Mouse (Mus musculus): ENCODE measurements around the gene Aox1. TPM values are rescaled to one million over a fixed set of nuclear protein-coding genes. Genes with fewer than 3 reads are reported as not detected.

Gene Aox1
- polyA plus RNA-seq, 1 experiment from 2014 or later = 0.41 TPM

DNA sequence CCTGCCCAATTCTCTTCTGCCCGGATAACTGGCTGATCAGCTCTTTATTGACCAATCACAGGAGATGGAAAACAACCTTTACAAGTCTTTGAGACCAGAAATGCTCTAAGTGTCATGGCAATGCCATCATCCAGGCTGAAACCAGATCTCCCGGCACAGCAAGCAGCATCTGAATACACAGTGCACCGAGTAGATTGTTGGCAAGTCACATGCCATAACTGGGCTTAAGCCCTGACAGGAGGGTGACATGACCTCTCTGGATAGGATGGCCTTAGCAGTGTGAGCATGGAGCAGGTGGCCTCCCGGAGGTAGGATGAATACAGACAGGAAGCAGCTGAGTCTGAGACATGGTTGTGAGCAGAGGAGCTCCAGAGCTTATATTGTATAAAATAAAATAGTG is 50.7 kb downstream of the Aox1 start:
- H3K4me2 ChIP-seq = no peak overlapping the region
- no peak overlapping the region for H3K27ac ChIP-seq (replicated peaks)
- no peaks in the 10 kb centered on the region for H3K9me3 ChIP-seq
- no peak overlapping the region for H3K9ac ChIP-seq
- WGBS = 73% methylated on average over 4 of the region's 4 CpGs
- H3K36me3 ChIP-seq = no peaks in the 10 kb centered on the region
- no peaks in the 10 kb centered on the region for H3K4me1 ChIP-seq
- no peak for ATAC-seq (ENCODE audit: extremely low read depth, insufficient number of reproducible peaks, low FRiP score, low TSS enrichment)
- H3K4me3 ChIP-seq = no peak overlapping the region
- H3K27me3 ChIP-seq (replicated peaks) = no peaks in the 10 kb centered on the region

DNA sequence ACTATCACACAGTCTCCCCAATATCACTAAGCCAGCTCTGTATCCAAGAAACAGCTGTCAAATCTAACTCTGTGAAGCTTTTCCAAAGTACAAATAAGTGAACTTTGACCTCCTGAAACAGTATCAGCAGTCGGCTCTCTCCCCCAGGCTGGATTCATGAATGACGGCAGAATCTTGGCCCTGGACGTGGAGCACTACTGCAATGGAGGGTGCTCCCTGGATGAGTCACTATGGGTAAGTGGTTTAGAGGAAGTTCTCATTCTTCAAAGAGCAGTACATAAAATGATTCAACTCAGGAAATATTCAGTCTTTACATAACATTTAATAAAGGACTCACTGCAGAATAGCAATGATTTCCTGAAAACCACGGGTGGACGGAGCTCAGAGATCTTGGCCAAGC is 51.6 kb downstream of the Aox1 start:
- H3K27ac ChIP-seq (replicated peaks) = no peak overlapping the region
- ATAC-seq (ENCODE audit: extremely low read depth, insufficient number of reproducible peaks, low FRiP score, low TSS enrichment) = no peak; the same call in 1 of the 2 replicates

DNA sequence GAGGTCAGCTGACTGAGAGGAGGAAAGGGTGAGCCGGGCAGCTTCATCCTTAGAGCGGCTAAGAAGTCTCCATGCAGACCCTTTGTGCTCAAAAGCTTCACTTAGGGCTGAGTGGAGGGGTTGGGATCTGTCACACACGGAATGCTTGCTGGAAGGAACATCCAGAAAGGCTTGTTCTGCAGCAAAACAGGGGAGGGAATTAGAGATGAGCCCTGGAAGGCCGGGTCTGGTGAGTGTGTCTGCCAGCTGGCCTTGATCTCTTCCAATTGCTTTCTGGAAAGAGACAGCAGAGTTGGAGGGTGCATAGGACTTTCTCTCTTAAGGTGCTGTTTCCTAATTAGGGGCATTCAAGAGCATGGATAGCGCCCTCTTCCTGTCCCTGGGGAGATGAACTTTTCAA is 59.6 kb downstream of the Aox1 start:
- ATAC-seq (ENCODE audit: extremely low read depth, insufficient number of reproducible peaks, low FRiP score, low TSS enrichment) = no peak
- no peak overlapping the region for H3K27ac ChIP-seq (replicated peaks)
- H3K27me3 ChIP-seq (replicated peaks) = peaks cover 22% of the 10 kb centered on the region
- no peak overlapping the region for H3K9ac ChIP-seq
- WGBS = 52% methylated on average over 5 of the region's 5 CpGs
- no peak overlapping the region for H3K4me2 ChIP-seq
- H3K4me3 ChIP-seq = no peak overlapping the region
- H3K36me3 ChIP-seq = no peaks in the 10 kb centered on the region
- H3K9me3 ChIP-seq = no peaks in the 10 kb centered on the region
- peaks cover 5% of the 10 kb centered on the region; the same call in 1 of the 2 replicates for H3K4me1 ChIP-seq

More for the DNA sequence above, 51.6 kb downstream of the Aox1 start:
- no peak overlapping the region for H3K4me3 ChIP-seq
- no peaks in the 10 kb centered on the region for H3K36me3 ChIP-seq
- H3K4me2 ChIP-seq = no peak overlapping the region
- no peaks in the 10 kb centered on the region for H3K4me1 ChIP-seq
- no peak overlapping the region for H3K9ac ChIP-seq
- no peaks in the 10 kb centered on the region for H3K9me3 ChIP-seq
- 79% methylated on average over 5 of the region's 5 CpGs for WGBS
- no peaks in the 10 kb centered on the region for H3K27me3 ChIP-seq (replicated peaks)

DNA sequence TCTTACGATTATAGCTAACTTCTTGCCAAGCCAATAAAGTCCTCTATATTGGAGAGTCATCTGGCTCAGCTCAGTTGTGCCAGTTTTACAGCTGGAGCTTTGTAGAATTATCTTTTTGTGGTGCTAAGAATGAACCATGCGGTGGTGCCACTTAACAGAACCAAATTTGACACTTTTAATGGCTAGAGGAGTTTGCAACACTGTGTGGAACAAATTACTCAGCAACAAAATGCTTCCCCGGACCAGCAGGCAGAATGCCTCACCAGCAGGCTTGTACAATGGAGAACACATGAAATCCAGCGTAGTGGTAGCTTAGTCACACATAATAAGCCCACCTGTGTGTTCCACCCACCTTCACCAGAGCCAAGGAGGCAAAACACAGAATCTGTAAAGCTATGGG is 60.5 kb downstream of the Aox1 start:
- Histone ChIP-seq H3K27me3 (replicated peaks) (peaks cover 25% of the 10 kb centered on the region), H3K4me1 (peaks cover 5% of the 10 kb centered on the region; the same call in 1 of the 2 replicates), H3K4me3 (no peak overlapping the region), H3K9ac (no peak overlapping the region), H3K36me3 (no peaks in the 10 kb centered on the region), H3K27ac (replicated peaks) (no peak overlapping the region), H3K4me2 (no peak overlapping the region), H3K9me3 (no peaks in the 10 kb centered on the region)
- no peak for ATAC-seq (ENCODE audit: extremely low read depth, insufficient number of reproducible peaks, low FRiP score, low TSS enrichment)
- 78% methylated on average over 4 of the region's 4 CpGs for WGBS

DNA sequence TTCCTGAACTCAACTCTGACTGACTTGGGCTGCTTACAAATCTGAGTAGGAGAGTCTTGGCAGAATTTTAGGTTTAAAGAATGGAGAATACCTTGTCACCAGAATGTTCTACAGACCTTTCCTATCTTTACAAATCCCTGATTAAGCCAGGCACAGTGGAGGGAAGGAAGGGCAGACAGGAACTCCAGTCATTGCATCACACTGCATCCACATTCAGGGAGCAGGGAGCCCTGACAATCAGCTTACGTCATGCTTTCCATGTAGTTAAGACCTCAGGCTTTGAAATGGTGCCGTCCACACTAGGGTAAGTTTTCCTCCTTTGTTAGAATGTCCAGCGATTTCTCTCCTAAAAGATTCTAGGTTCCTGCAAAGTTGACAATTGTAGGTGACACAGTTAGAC is 61.5 kb downstream of the Aox1 start:
- ATAC-seq (ENCODE audit: extremely low read depth, insufficient number of reproducible peaks, low FRiP score, low TSS enrichment) = no peak
- no peak overlapping the region for H3K4me2 ChIP-seq
- H3K4me3 ChIP-seq = no peak overlapping the region
- H3K36me3 ChIP-seq = no peaks in the 10 kb centered on the region
- peaks cover 25% of the 10 kb centered on the region for H3K27me3 ChIP-seq (replicated peaks)
- H3K4me1 ChIP-seq = peaks cover 5% of the 10 kb centered on the region; the same call in 1 of the 2 replicates
- no peaks in the 10 kb centered on the region for H3K9me3 ChIP-seq
- 50% methylated on average over 3 of the region's 3 CpGs for WGBS
- H3K9ac ChIP-seq = no peak overlapping the region
- H3K27ac ChIP-seq (replicated peaks) = no peak overlapping the region

DNA sequence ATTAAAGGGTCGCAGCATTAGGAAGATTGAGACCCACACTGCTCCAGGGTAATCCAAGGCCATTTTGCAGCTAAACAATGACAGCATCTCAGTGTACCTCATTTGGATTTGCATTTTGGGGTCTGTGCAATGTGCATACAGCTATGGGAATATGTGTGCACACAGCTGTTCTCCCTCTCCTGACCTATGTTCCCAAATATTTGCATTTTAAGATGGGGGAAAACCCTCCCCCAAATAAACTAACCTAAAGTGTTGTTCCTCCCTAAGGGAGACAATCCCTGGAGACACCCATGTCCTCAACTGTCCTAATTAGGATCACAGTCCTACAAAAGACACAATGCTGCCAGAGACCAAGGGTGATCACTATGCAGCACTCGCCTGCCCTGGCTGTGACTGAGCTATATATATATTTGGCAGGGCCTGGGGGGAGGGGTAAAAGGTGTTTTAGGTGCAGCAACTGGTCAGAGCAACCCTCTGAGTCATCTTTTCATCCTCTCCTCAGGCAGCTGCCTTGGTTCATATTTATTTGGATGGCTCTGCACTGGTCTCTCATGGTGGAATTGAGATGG is 62.3 kb downstream of the Aox1 start:
- Histone ChIP-seq H3K36me3 (no peaks in the 10 kb centered on the region), H3K4me3 (no peak overlapping the region), H3K9ac (no peak overlapping the region), H3K27me3 (replicated peaks) (peaks cover 25% of the 10 kb centered on the region), H3K9me3 (no peaks in the 10 kb centered on the region), H3K27ac (replicated peaks) (no peak overlapping the region), H3K4me2 (no peak overlapping the region), H3K4me1 (peaks cover 5% of the 10 kb centered on the region; the same call in 1 of the 2 replicates)
- no peak for ATAC-seq (ENCODE audit: extremely low read depth, insufficient number of reproducible peaks, low FRiP score, low TSS enrichment)
- WGBS = 56% methylated on average over 2 of the region's 2 CpGs

DNA sequence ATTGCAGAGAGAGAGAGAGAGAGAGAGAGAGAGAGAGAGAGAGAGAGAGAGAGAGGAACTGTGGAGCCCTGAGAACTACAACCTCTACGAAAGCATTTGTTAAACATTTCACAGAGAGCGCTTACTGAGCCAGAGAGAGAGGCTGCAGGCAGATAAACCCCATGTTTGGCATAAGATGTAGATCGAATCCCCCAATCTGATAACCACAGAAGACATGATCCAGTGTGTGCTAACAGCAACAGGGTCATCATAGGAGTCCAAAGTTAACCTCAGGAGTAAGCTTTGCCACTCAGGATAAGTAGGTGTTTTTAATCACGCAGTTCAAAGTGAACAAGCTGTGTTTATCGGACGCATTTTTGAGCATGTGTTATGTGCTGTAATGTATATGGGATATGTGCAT is 67.6 kb downstream of the Aox1 start:
- no peak overlapping the region for H3K9ac ChIP-seq
- H3K27me3 ChIP-seq (replicated peaks) = peaks cover 16% of the 10 kb centered on the region
- H3K4me3 ChIP-seq = no peak overlapping the region
- no peak overlapping the region for H3K4me2 ChIP-seq
- H3K27ac ChIP-seq (replicated peaks) = no peak overlapping the region
- no peaks in the 10 kb centered on the region for H3K36me3 ChIP-seq
- ATAC-seq (ENCODE audit: extremely low read depth, insufficient number of reproducible peaks, low FRiP score, low TSS enrichment) = no peak
- H3K4me1 ChIP-seq = peaks cover under 1% of the 10 kb centered on the region; the same call in 1 of the 2 replicates
- WGBS = 84% methylated on average over 6 of the region's 6 CpGs
- no peaks in the 10 kb centered on the region for H3K9me3 ChIP-seq

DNA sequence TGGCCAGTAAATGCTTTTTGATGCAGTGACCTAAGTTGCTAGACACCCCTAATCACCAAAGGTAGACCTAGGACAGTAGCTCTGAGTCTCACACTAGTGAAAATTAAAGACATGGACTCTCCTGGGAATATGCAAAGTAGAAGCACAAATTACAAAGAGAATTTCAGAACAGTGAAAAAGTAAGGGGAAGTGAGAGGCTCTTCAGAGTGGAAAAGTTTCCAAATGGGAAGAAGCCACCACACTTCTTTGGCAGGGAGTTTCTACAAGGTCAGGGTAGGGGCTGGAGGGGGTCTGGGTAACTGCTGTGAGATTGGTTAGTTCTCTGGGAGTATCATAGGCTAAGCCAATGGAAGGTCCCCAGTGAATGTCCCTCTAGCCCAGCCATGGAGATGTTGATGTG is 69.4 kb downstream of the Aox1 start:
- 0 out of 2 replicates have a peak, but pooled peaks cover 3% of the 10 kb centered on the region for H3K4me1 ChIP-seq
- ATAC-seq (ENCODE audit: extremely low read depth, insufficient number of reproducible peaks, low FRiP score, low TSS enrichment) = no peak
- no peak overlapping the region for H3K4me2 ChIP-seq

DNA sequence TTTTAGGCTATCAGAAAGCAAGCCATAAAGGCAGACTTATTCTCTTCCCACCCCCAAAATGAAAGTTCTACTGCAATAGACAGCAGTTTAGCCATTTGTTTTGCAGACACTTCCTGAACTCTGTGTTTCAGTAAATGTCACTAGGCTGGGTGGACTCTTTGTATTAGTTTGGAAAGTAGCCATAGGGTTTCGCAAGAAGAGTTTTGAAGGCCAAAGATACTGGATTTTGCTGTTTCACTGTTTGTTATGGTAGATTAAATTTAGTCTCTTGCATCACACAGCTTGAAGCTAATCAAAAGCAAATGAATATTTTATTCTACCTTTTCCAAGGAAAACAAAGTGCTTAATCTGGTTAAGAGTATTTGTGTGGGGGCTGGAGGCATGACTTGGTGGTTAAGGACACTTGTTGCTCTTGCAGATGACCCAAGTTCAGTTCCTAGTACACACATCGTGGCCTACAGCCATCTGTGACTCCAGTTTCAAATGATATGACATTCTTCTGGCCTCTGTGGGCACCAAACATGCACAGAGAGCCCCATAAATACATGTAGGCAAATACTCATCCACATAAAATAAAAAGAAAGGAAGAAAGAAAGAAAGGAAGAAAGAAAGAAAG is 71.9 kb downstream of the Aox1 start:
- WGBS = 66% methylated on average over 2 of the region's 2 CpGs
- Histone ChIP-seq H3K27ac (replicated peaks) (no peak overlapping the region), H3K4me3 (no peak overlapping the region), H3K27me3 (replicated peaks) (peaks cover 6% of the 10 kb centered on the region), H3K9ac (no peak overlapping the region), H3K9me3 (no peaks in the 10 kb centered on the region), H3K36me3 (no peaks in the 10 kb centered on the region), H3K4me1 (0 out of 2 replicates have a peak, but pooled peaks cover 3% of the 10 kb centered on the region), H3K4me2 (no peak overlapping the region)
- no peak for ATAC-seq (ENCODE audit: extremely low read depth, insufficient number of reproducible peaks, low FRiP score, low TSS enrichment)

More for the DNA sequence above, 69.4 kb downstream of the Aox1 start:
- Histone ChIP-seq H3K27ac (replicated peaks) (no peak overlapping the region), H3K4me3 (no peak overlapping the region), H3K36me3 (no peaks in the 10 kb centered on the region), H3K9me3 (no peaks in the 10 kb centered on the region), H3K9ac (no peak overlapping the region), H3K27me3 (replicated peaks) (peaks cover 10% of the 10 kb centered on the region)

DNA sequence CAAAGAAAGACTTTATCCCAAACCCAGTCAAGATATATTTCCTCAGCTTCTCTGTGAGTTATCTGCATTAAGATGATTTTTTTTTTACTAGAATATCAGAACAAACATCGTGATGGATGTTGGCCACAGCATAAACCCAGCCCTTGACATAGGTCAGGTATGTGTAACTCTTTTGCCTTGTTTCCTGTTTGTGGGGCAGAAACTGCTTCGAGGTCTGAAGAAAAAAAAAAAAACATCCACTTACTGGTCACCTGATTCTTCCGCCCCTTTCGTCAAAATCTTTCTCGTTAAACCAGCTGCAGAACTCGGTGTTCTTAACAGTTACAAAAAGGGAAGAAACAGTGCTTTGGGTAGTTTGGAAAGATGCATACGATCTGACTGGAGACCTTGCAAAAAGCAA is 72.8 kb downstream of the Aox1 start:
- Histone ChIP-seq H3K4me1 (0 out of 2 replicates have a peak, but pooled peaks cover 3% of the 10 kb centered on the region), H3K27me3 (replicated peaks) (peaks cover 6% of the 10 kb centered on the region), H3K4me3 (no peak overlapping the region), H3K9me3 (no peaks in the 10 kb centered on the region), H3K4me2 (no peak overlapping the region), H3K36me3 (no peaks in the 10 kb centered on the region), H3K27ac (replicated peaks) (no peak overlapping the region), H3K9ac (no peak overlapping the region)
- ATAC-seq (ENCODE audit: extremely low read depth, insufficient number of reproducible peaks, low FRiP score, low TSS enrichment) = no peak
- WGBS = 73% methylated on average over 7 of the region's 7 CpGs

DNA sequence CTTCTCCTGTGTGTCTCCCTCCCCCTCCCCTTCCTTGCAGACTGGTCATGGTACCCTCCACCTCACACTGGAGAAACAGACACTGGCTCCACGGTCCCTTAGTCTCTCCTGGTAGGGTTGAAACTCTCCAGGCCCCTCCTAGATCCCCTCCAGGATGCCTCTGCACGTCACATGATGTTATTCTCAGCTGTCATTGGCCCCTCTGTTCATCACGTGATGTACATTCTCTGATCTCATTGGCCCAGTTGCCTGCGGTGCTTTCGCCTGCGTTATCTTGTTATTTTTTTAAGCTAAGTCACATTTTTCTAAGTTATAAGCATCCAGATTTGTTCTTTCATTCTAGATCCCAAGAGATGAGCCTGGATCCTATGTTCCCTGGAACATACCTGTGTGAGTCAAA is 76.0 kb downstream of the Aox1 start:
- Histone ChIP-seq H3K9ac (no peak overlapping the region), H3K9me3 (no peaks in the 10 kb centered on the region), H3K27me3 (replicated peaks) (peaks cover 9% of the 10 kb centered on the region; the same call in 1 of the 2 replicates), H3K4me1 (0 out of 2 replicates have a peak, but pooled peaks cover 3% of the 10 kb centered on the region), H3K4me3 (no peak overlapping the region), H3K4me2 (no peak overlapping the region), H3K27ac (replicated peaks) (no peak overlapping the region), H3K36me3 (no peaks in the 10 kb centered on the region)
- 80% methylated on average over 6 of the region's 6 CpGs for WGBS
- no peak for ATAC-seq (ENCODE audit: extremely low read depth, insufficient number of reproducible peaks, low FRiP score, low TSS enrichment)

DNA sequence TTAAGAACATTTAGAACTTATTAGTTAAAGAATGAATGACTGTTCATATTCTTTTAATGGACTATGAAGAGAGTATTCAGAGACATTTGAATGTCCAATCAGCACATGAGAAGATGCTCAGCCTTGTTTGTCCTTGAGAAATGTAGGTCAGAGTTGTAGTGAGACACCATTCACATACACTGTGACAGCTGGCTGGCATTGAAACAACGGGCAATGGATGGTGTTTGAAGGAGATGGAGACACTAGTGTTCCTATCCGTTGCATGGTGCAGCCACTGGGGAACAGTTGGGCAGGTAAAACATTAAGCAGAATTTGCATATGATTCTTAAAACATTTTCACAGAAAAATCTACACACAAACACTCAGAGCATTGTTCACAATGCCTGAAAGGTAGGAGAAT is 77.3 kb downstream of the Aox1 start:
- no peak overlapping the region for H3K4me3 ChIP-seq
- no peak overlapping the region for H3K4me2 ChIP-seq
- H3K4me1 ChIP-seq = 0 out of 2 replicates have a peak, but pooled peaks cover 3% of the 10 kb centered on the region
- H3K9ac ChIP-seq = no peak overlapping the region
- 79% methylated on average over 2 of the region's 2 CpGs for WGBS
- no peak overlapping the region for H3K27ac ChIP-seq (replicated peaks)
- H3K27me3 ChIP-seq (replicated peaks) = 0 out of 2 replicates have a peak, but pooled peaks cover 4% of the 10 kb centered on the region
- H3K36me3 ChIP-seq = no peaks in the 10 kb centered on the region
- ATAC-seq (ENCODE audit: extremely low read depth, insufficient number of reproducible peaks, low FRiP score, low TSS enrichment) = no peak
- no peaks in the 10 kb centered on the region for H3K9me3 ChIP-seq

Data from heart, embryonic 13.5 days (tissue).